10 mouse cellular contexts compared by ENCODE assay signal in the genomic region with DNA sequence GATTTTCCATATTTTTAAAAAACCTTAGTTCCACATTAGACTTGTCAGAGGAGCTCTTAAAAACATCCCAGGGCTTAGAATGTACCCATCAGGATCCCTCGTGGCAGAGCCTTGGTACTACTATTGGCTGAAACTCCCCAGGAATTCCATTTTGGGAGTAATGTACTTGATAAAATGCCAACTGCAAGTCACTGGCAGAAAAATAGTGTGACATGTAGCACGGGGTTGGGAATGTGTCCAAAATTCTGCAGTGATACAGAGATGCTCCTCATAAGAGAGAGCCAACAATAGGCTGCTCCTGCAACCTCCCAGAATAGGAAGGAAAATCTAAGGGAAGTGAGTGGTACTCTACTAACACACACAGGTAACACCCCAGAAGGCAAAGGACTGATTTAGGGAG.
DNase-seq lines count a peak whose midpoint lies in the region; ATAC-seq lines count a peak whose summit lies in the region.
"Had no signal": no experiment of that assay in that cellular context is flagged by ENCODE, and none has a peak within 500 bp of the region (broad histone marks: within the 10 kb centered on the region; RNA-seq: fewer than 3 reads in every experiment).

No protein-coding gene starts in this region.

- no peak for ATAC-seq in megakaryocyte-erythroid progenitor cell, adult 5-6 weeks (replicated peaks; ENCODE audit: low FRiP score, low TSS enrichment, poor library complexity, severe bottlenecking)

- no peaks in the 10 kb centered on the region for H3K27me3 ChIP-seq in heart, embryonic 10.5 days (ENCODE audit: insufficient read depth, poor library complexity, severe bottlenecking)
- H3K27me3 ChIP-seq: limb, embryonic 15.5 days; midbrain, embryonic 12.5 days had no signal

- peaks cover 7% of the 10 kb centered on the region for H3K4me1 ChIP-seq in heart, embryonic 10.5 days
- H3K4me1 ChIP-seq: limb, embryonic 15.5 days; midbrain, embryonic 12.5 days had no signal

- WGBS in heart, embryonic 10.5 days, result 64% methylated on average over 2 of the region's 2 CpGs

- H3K9me3 ChIP-seq in heart, embryonic 10.5 days, result no peaks in the 10 kb centered on the region
- H3K9me3 ChIP-seq: limb, embryonic 15.5 days; midbrain, embryonic 12.5 days had no signal

- H3K36me3 ChIP-seq in heart, embryonic 10.5 days, result no peaks in the 10 kb centered on the region
- H3K36me3 ChIP-seq: limb, embryonic 15.5 days; midbrain, embryonic 12.5 days had no signal

- no peak overlapping the region for H3K4me3 ChIP-seq in heart, embryonic 10.5 days
- H3K4me3 ChIP-seq: limb, embryonic 15.5 days; midbrain, embryonic 12.5 days had no signal

- H3K27ac ChIP-seq in heart, embryonic 10.5 days, result no peak overlapping the region
- H3K27ac ChIP-seq: limb, embryonic 15.5 days; midbrain, embryonic 12.5 days had no signal

- DNase-seq in heart, adult 8-10 months (ENCODE audit: low spot score), result peak; percentile 36
- DNase-seq in heart, embryonic 10.5 days (ENCODE audit: low spot score), result no peak
- DNase-seq in adipocyte (ENCODE audit: low spot score), result peak; percentile 44
- DNase-seq in cerebellum, adult 9-11 months, result peak; percentile 21
- peak; percentile 24 to 33 for DNase-seq in layer of hippocampus, adult 8-10 months (ENCODE audit: low spot score in 2 of 2)
- no peak for DNase-seq in embryo, embryonic 10 days (ENCODE audit: low spot score)
- DNase-seq in embryo, embryonic 10.5 days (ENCODE audit: low spot score), result no peak

Comparison
In these comparisons a context has a peak if more than half of its experiments do, and no peak if none do; other contexts are left out.
1. DNase-seq: peak in heart, adult 8-10 months (single experiment), adipocyte (single experiment), cerebellum, adult 9-11 months (single experiment) and layer of hippocampus, adult 8-10 months (2 of 2); none in heart, embryonic 10.5 days (single experiment), embryo, embryonic 10 days (single experiment) and embryo, embryonic 10.5 days (single experiment).